Mouse (Mus musculus): Measurements from ENCODE around the gene Uck2. TPM values are rescaled to one million over a fixed set of nuclear protein-coding genes. Genes with fewer than 3 reads are reported as not detected.

Uck2 gene
- polyA plus RNA-seq, 1 experiment from 2014 or later = 46.6 TPM

- Histone ChIP-seq H3K4me1 (peaks cover 45% of the 10 kb centered on the region), H3K27ac (replicated peaks) (peak overlapping the region; percentile 70), H3K4me3 (replicated peaks) (peak overlapping the region; percentile 16), H3K9me3 (replicated peaks) (no peaks in the 10 kb centered on the region), H3K9ac (replicated peaks) (0 out of 2 replicates have a peak overlapping the region, but pooled peaks have one; percentile 36), H3K27me3 (replicated peaks) (no peaks in the 10 kb centered on the region), H3K36me3 (no peaks in the 10 kb centered on the region), H3K4me2 (peak overlapping the region; percentile 54)
- WGBS = 6% methylated on average over 19 of the region's 19 CpGs
- peak; percentile 51 for ATAC-seq (ENCODE audit: low FRiP score)
These were observed 14.6 kb downstream of the Uck2 start for GRCm38 (mm10) chr1:167270342-167271111.

- Histone ChIP-seq H3K9me3 (replicated peaks) (no peaks in the 10 kb centered on the region), H3K4me1 (peaks cover 45% of the 10 kb centered on the region), H3K27ac (replicated peaks) (peak overlapping the region; percentile 70), H3K4me3 (replicated peaks) (peak overlapping the region; percentile 16; the same call in 1 of the 2 replicates), H3K36me3 (no peaks in the 10 kb centered on the region), H3K4me2 (peak overlapping the region; percentile 54), H3K9ac (replicated peaks) (no peak overlapping the region), H3K27me3 (replicated peaks) (no peaks in the 10 kb centered on the region)
- ATAC-seq (ENCODE audit: low FRiP score) = peak; percentile 24
- WGBS = 18% methylated on average over 6 of the region's 6 CpGs
These were observed 15.3 kb downstream of the Uck2 start for GRCm38 (mm10) chr1:167269856-167270270.

- no peaks in the 10 kb centered on the region for H3K27me3 ChIP-seq (replicated peaks)
- H3K9ac ChIP-seq (replicated peaks) = no peak overlapping the region
- no peak overlapping the region for H3K4me3 ChIP-seq (replicated peaks)
- H3K27ac ChIP-seq (replicated peaks) = peak overlapping the region; percentile 70
- H3K9me3 ChIP-seq (replicated peaks) = no peaks in the 10 kb centered on the region
- H3K4me2 ChIP-seq = peak overlapping the region; percentile 54
- WGBS = 37% methylated on average over 14 of the region's 14 CpGs
- H3K36me3 ChIP-seq = no peaks in the 10 kb centered on the region
- peaks cover 45% of the 10 kb centered on the region for H3K4me1 ChIP-seq
- ATAC-seq (ENCODE audit: low FRiP score) = peak; percentile 19; the same call in 1 of the 2 replicates
These were observed 15.7 kb downstream of the Uck2 start for GRCm38 (mm10) chr1:167269350-167269811.

- no peaks in the 10 kb centered on the region for H3K36me3 ChIP-seq
- no peaks in the 10 kb centered on the region for H3K27me3 ChIP-seq (replicated peaks)
- H3K4me1 ChIP-seq = peaks cover 37% of the 10 kb centered on the region
- H3K9ac ChIP-seq (replicated peaks) = no peak overlapping the region
- no peak overlapping the region for H3K4me3 ChIP-seq (replicated peaks)
- no peaks in the 10 kb centered on the region for H3K9me3 ChIP-seq (replicated peaks)
- 92% methylated on average over 9 of the region's 9 CpGs for WGBS
- no peak overlapping the region for H3K4me2 ChIP-seq
- no peak overlapping the region for H3K27ac ChIP-seq (replicated peaks)
- no peak for ATAC-seq (ENCODE audit: low FRiP score)
These were observed 16.6 kb downstream of the Uck2 start for GRCm38 (mm10) chr1:167268360-167269063.

GRCm38 (mm10) chr1:167266720-167267119 is 18.4 kb downstream of the Uck2 start:
- Histone ChIP-seq H3K27me3 (replicated peaks) (no peaks in the 10 kb centered on the region), H3K36me3 (no peaks in the 10 kb centered on the region), H3K4me3 (replicated peaks) (no peak overlapping the region), H3K9ac (replicated peaks) (no peak overlapping the region), H3K4me2 (no peak overlapping the region), H3K27ac (replicated peaks) (no peak overlapping the region), H3K4me1 (peaks cover 27% of the 10 kb centered on the region), H3K9me3 (replicated peaks) (no peaks in the 10 kb centered on the region)
- 87% methylated on average over 3 of the region's 3 CpGs for WGBS
- no peak for ATAC-seq (ENCODE audit: low FRiP score)

- WGBS = 82% methylated on average over 4 of the region's 4 CpGs
- Histone ChIP-seq H3K4me1 (peaks cover 14% of the 10 kb centered on the region), H3K36me3 (no peaks in the 10 kb centered on the region)
These were observed 19.8 kb downstream of the Uck2 start for GRCm38 (mm10) chr1:167265366-167265765.

GRCm38 (mm10) chr1:167262489-167263041 is 22.6 kb downstream of the Uck2 start:
- no peak for ATAC-seq (ENCODE audit: low FRiP score)
- H3K4me2 ChIP-seq = no peak overlapping the region
- WGBS = 71% methylated on average over 10 of the region's 10 CpGs
- no peak overlapping the region for H3K9ac ChIP-seq (replicated peaks)
- H3K27me3 ChIP-seq (replicated peaks) = no peaks in the 10 kb centered on the region
- H3K9me3 ChIP-seq (replicated peaks) = no peaks in the 10 kb centered on the region
- H3K27ac ChIP-seq (replicated peaks) = no peak overlapping the region
- H3K4me1 ChIP-seq = no peaks in the 10 kb centered on the region; the same call in 1 of the 2 replicates
- H3K4me3 ChIP-seq (replicated peaks) = no peak overlapping the region
- H3K36me3 ChIP-seq = no peaks in the 10 kb centered on the region

More at GRCm38 (mm10) chr1:167265366-167265765, 19.8 kb downstream of the Uck2 start:
- no peaks in the 10 kb centered on the region for H3K27me3 ChIP-seq (replicated peaks)
- ATAC-seq (ENCODE audit: low FRiP score) = no peak
- no peak overlapping the region for H3K4me3 ChIP-seq (replicated peaks)
- no peak overlapping the region for H3K9ac ChIP-seq (replicated peaks)
- no peak overlapping the region for H3K4me2 ChIP-seq
- H3K9me3 ChIP-seq (replicated peaks) = no peaks in the 10 kb centered on the region
- H3K27ac ChIP-seq (replicated peaks) = no peak overlapping the region

GRCm38 (mm10) chr1:167261750-167262149 is 23.4 kb downstream of the Uck2 start:
- Histone ChIP-seq H3K9ac (replicated peaks) (no peak overlapping the region), H3K4me1 (peaks cover 4% of the 10 kb centered on the region; the same call in 1 of the 2 replicates), H3K27ac (replicated peaks) (no peak overlapping the region), H3K4me2 (no peak overlapping the region), H3K9me3 (replicated peaks) (no peaks in the 10 kb centered on the region), H3K36me3 (no peaks in the 10 kb centered on the region), H3K4me3 (replicated peaks) (no peak overlapping the region), H3K27me3 (replicated peaks) (no peaks in the 10 kb centered on the region)
- 95% methylated on average over 11 of the region's 11 CpGs for WGBS
- no peak for ATAC-seq (ENCODE audit: low FRiP score)

GRCm38 (mm10) chr1:167259702-167260101 is 25.4 kb downstream of the Uck2 start:
- peaks cover 13% of the 10 kb centered on the region; the same call in 1 of the 2 replicates for H3K4me1 ChIP-seq
- no peak overlapping the region for H3K9ac ChIP-seq (replicated peaks)
- no peaks in the 10 kb centered on the region for H3K27me3 ChIP-seq (replicated peaks)
- ATAC-seq (ENCODE audit: low FRiP score) = no peak
- no peak overlapping the region for H3K4me3 ChIP-seq (replicated peaks)
- no peaks in the 10 kb centered on the region for H3K9me3 ChIP-seq (replicated peaks)
- H3K4me2 ChIP-seq = no peak overlapping the region
- WGBS = 66% methylated on average over 10 of the region's 10 CpGs
- no peaks in the 10 kb centered on the region for H3K36me3 ChIP-seq
- H3K27ac ChIP-seq (replicated peaks) = no peak overlapping the region

- peak; percentile 39; the same call in 1 of the 2 replicates for ATAC-seq (ENCODE audit: low FRiP score)
- no peak overlapping the region for H3K27ac ChIP-seq (replicated peaks)
- H3K4me3 ChIP-seq (replicated peaks) = no peak overlapping the region
- H3K9me3 ChIP-seq (replicated peaks) = no peaks in the 10 kb centered on the region
- peaks cover 19% of the 10 kb centered on the region for H3K4me1 ChIP-seq
- no peak overlapping the region for H3K9ac ChIP-seq (replicated peaks)
- H3K4me2 ChIP-seq = no peak overlapping the region
- WGBS = 31% methylated on average over 15 of the region's 15 CpGs
- no peaks in the 10 kb centered on the region for H3K36me3 ChIP-seq
- no peaks in the 10 kb centered on the region for H3K27me3 ChIP-seq (replicated peaks)
These were observed 28.3 kb downstream of the Uck2 start for GRCm38 (mm10) chr1:167256724-167257302.

- H3K4me3 ChIP-seq (replicated peaks) = no peak overlapping the region
- no peak for ATAC-seq (ENCODE audit: low FRiP score)
These were observed 31.5 kb downstream of the Uck2 start for GRCm38 (mm10) chr1:167253579-167253978.

More at GRCm38 (mm10) chr1:167253579-167253978, 31.5 kb downstream of the Uck2 start:
- Histone ChIP-seq H3K27me3 (replicated peaks) (no peaks in the 10 kb centered on the region), H3K9me3 (replicated peaks) (no peaks in the 10 kb centered on the region), H3K4me2 (no peak overlapping the region), H3K4me1 (peaks cover 21% of the 10 kb centered on the region), H3K9ac (replicated peaks) (no peak overlapping the region), H3K36me3 (no peaks in the 10 kb centered on the region), H3K27ac (replicated peaks) (no peak overlapping the region)
- whole genome bisulfite sequencing = 92% methylated on average over 12 of the region's 12 CpGs

Data from neural tube, embryonic 15.5 days (tissue).